Comparison of ENCODE assay signal across 14 mouse cellular contexts in genomic region chr2:134003146-134003545, GRCm38 (mm10).
DNase-seq lines count a peak whose midpoint lies in the region; ATAC-seq lines count a peak whose summit lies in the region.
"Had no signal": no experiment of that assay in that cellular context is flagged by ENCODE, and none has a peak within 500 bp of the region (broad histone marks: within the 10 kb centered on the region; RNA-seq: fewer than 3 reads in every experiment).

No protein-coding gene starts in this region.

- H3K27me3 ChIP-seq in forebrain, embryonic 13.5 days: no peaks in the 10 kb centered on the region
- no peaks in the 10 kb centered on the region for H3K27me3 ChIP-seq in forebrain, embryonic 10.5 days (ENCODE audit: poor library complexity, severe bottlenecking)
- no peaks in the 10 kb centered on the region for H3K27me3 ChIP-seq in hindbrain, embryonic 16.5 days (replicated peaks; ENCODE audit: control insufficient read depth, insufficient read depth, low read length)
- no peaks in the 10 kb centered on the region for H3K27me3 ChIP-seq in hindbrain, embryonic 14.5 days (ENCODE audit: control insufficient read depth, insufficient read depth, low read length)
- H3K27me3 ChIP-seq in forebrain, embryonic 16.5 days (replicated peaks; ENCODE audit: control insufficient read depth, insufficient read depth, low read length): no peaks in the 10 kb centered on the region
- H3K27me3 ChIP-seq: embryonic facial prominence, embryonic 12.5 days had no signal

- ATAC-seq in forebrain, embryonic 13.5 days: peak; percentile 86
- 0 out of 2 replicates have a peak, but pooled peaks have one; percentile 48 for ATAC-seq in hindbrain, embryonic 16.5 days
- ATAC-seq in hindbrain, embryonic 14.5 days (ENCODE audit: low FRiP score): no peak
- ATAC-seq in forebrain, embryonic 16.5 days: peak; percentile 94
- ATAC-seq: intestine, embryonic 16.5 days had no signal

- H3K4me1 ChIP-seq in forebrain, embryonic 13.5 days: no peaks in the 10 kb centered on the region
- H3K4me1 ChIP-seq in forebrain, embryonic 10.5 days: no peaks in the 10 kb centered on the region
- no peaks in the 10 kb centered on the region for H3K4me1 ChIP-seq in hindbrain, embryonic 16.5 days (ENCODE audit: control insufficient read depth, insufficient read depth, low read depth, low read length)
- H3K4me1 ChIP-seq in hindbrain, embryonic 14.5 days (replicated peaks; ENCODE audit: control insufficient read depth, insufficient read depth, low read length): no peaks in the 10 kb centered on the region
- H3K4me1 ChIP-seq in forebrain, embryonic 16.5 days (replicated peaks; ENCODE audit: control insufficient read depth, insufficient read depth, low read length): no peaks in the 10 kb centered on the region; the same call in none of the 2 replicates
- H3K4me1 ChIP-seq: embryonic facial prominence, embryonic 12.5 days; heart, embryonic 10.5 days had no signal

- 58% methylated on average over 1 of the region's 1 CpGs for WGBS in forebrain, embryonic 13.5 days
- 74% methylated on average over 1 of the region's 1 CpGs for WGBS in forebrain, embryonic 10.5 days
- 63% methylated on average over 1 of the region's 1 CpGs for WGBS in hindbrain, embryonic 16.5 days
- 50% methylated on average over 1 of the region's 1 CpGs for WGBS in hindbrain, embryonic 14.5 days
- 18% methylated on average over 1 of the region's 1 CpGs for WGBS in forebrain, embryonic 16.5 days

- no peaks in the 10 kb centered on the region for H3K9me3 ChIP-seq in forebrain, embryonic 13.5 days (replicated peaks)
- H3K9me3 ChIP-seq in forebrain, embryonic 10.5 days: no peaks in the 10 kb centered on the region
- no peaks in the 10 kb centered on the region for H3K9me3 ChIP-seq in hindbrain, embryonic 16.5 days (ENCODE audit: control insufficient read depth, low read length)
- no peaks in the 10 kb centered on the region for H3K9me3 ChIP-seq in hindbrain, embryonic 14.5 days (ENCODE audit: control insufficient read depth, low read length)
- no peaks in the 10 kb centered on the region for H3K9me3 ChIP-seq in forebrain, embryonic 16.5 days (ENCODE audit: control insufficient read depth, low read length)
- H3K9me3 ChIP-seq: embryonic facial prominence, embryonic 12.5 days; heart, embryonic 10.5 days had no signal

- no peak for DNase-seq in forebrain, embryonic 10.5 days (ENCODE audit: extremely low spot score, low spot score)
- no peak for DNase-seq in hindbrain, embryonic 14.5 days (ENCODE audit: low spot score)
- peak; percentile 10 for DNase-seq in brain, adult 2 months (ENCODE audit: low read depth, low spot score)
- DNase-seq in ovary, postnatal 10 days (ENCODE audit: low spot score): no peak
- DNase-seq: adrenal gland, postnatal 10 days; heart, adult 18-20 months; heart, postnatal 10 days; kidney, adult 2 months had no signal

- no peak overlapping the region for H3K4me3 ChIP-seq in forebrain, embryonic 13.5 days
- no peak overlapping the region for H3K4me3 ChIP-seq in forebrain, embryonic 10.5 days
- H3K4me3 ChIP-seq in hindbrain, embryonic 16.5 days (ENCODE audit: low read length): no peak overlapping the region
- no peak overlapping the region for H3K4me3 ChIP-seq in hindbrain, embryonic 14.5 days (replicated peaks; ENCODE audit: low read length)
- H3K4me3 ChIP-seq in forebrain, embryonic 16.5 days (replicated peaks; ENCODE audit: low read length): no peak overlapping the region
- H3K4me3 ChIP-seq: embryonic facial prominence, embryonic 12.5 days; heart, embryonic 10.5 days had no signal

- H3K9ac ChIP-seq in forebrain, embryonic 13.5 days: no peak overlapping the region
- H3K9ac ChIP-seq in hindbrain, embryonic 16.5 days (ENCODE audit: low read depth, low read length): no peak overlapping the region
- H3K9ac ChIP-seq in hindbrain, embryonic 14.5 days: no peak overlapping the region
- H3K9ac ChIP-seq in forebrain, embryonic 16.5 days (replicated peaks; ENCODE audit: low read depth, low read length): no peak overlapping the region
- H3K9ac ChIP-seq: embryonic facial prominence, embryonic 12.5 days had no signal

- no peak overlapping the region for H3K27ac ChIP-seq in forebrain, embryonic 13.5 days
- no peak overlapping the region for H3K27ac ChIP-seq in forebrain, embryonic 10.5 days
- no peak overlapping the region for H3K27ac ChIP-seq in hindbrain, embryonic 16.5 days (ENCODE audit: low read depth, low read length)
- H3K27ac ChIP-seq in hindbrain, embryonic 14.5 days: no peak overlapping the region
- no peak overlapping the region for H3K27ac ChIP-seq in forebrain, embryonic 16.5 days (ENCODE audit: low read length)
- H3K27ac ChIP-seq: embryonic facial prominence, embryonic 12.5 days; heart, embryonic 10.5 days had no signal

- no peaks in the 10 kb centered on the region for H3K36me3 ChIP-seq in forebrain, embryonic 13.5 days (ENCODE audit: poor library complexity, severe bottlenecking)
- no peaks in the 10 kb centered on the region for H3K36me3 ChIP-seq in forebrain, embryonic 10.5 days (replicated peaks)
- no peaks in the 10 kb centered on the region for H3K36me3 ChIP-seq in hindbrain, embryonic 16.5 days (ENCODE audit: control insufficient read depth, insufficient read depth, low read length)
- H3K36me3 ChIP-seq in hindbrain, embryonic 14.5 days (replicated peaks; ENCODE audit: control insufficient read depth, insufficient read depth): no peaks in the 10 kb centered on the region
- no peaks in the 10 kb centered on the region for H3K36me3 ChIP-seq in forebrain, embryonic 16.5 days (ENCODE audit: control insufficient read depth, insufficient read depth)
- H3K36me3 ChIP-seq: embryonic facial prominence, embryonic 12.5 days; heart, embryonic 10.5 days had no signal

- H3K4me2 ChIP-seq in forebrain, embryonic 13.5 days: no peak overlapping the region
- H3K4me2 ChIP-seq in hindbrain, embryonic 16.5 days (ENCODE audit: low read length): no peak overlapping the region
- no peak overlapping the region for H3K4me2 ChIP-seq in hindbrain, embryonic 14.5 days (replicated peaks)
- H3K4me2 ChIP-seq in forebrain, embryonic 16.5 days (ENCODE audit: low read length): no peak overlapping the region
- H3K4me2 ChIP-seq: embryonic facial prominence, embryonic 12.5 days had no signal
